12 mouse cellular contexts compared by ENCODE assay signal in genomic region chr17:5210891-5211290, GRCm38 (mm10).
A peak's percentile ranks its signal among the peaks of the same experiment; 100 is the strongest.
DNase-seq lines count a peak whose midpoint lies in the region; ATAC-seq lines count a peak whose summit lies in the region.
"Had no signal": no experiment of that assay in that cellular context is flagged by ENCODE, and none has a peak within 500 bp of the region (broad histone marks: within the 10 kb centered on the region; RNA-seq: fewer than 3 reads in every experiment).

No protein-coding gene starts in this region.

- no peak overlapping the region for H3K9ac ChIP-seq in forebrain, embryonic 12.5 days
- no peak overlapping the region for H3K9ac ChIP-seq in forebrain, embryonic 11.5 days (ENCODE audit: low read length)
- H3K9ac ChIP-seq in lung, embryonic 16.5 days (ENCODE audit: low read length): no peak overlapping the region
- H3K9ac ChIP-seq: kidney, embryonic 15.5 days; liver, embryonic 15.5 days had no signal

- no peak for DNase-seq in forebrain, embryonic 11.5 days (ENCODE audit: low spot score)
- no peak for DNase-seq in lung, postnatal 10 days
- DNase-seq in A20 (ENCODE audit: low read depth, low spot score): peak; percentile 41
- DNase-seq in ovary, postnatal 10 days (ENCODE audit: low spot score): no peak
- DNase-seq in kidney, postnatal 25 days: no peak
- DNase-seq: thymus, postnatal 14 days had no signal

- H3K27me3 ChIP-seq in forebrain, embryonic 12.5 days: no peaks in the 10 kb centered on the region
- no peaks in the 10 kb centered on the region for H3K27me3 ChIP-seq in forebrain, embryonic 11.5 days (ENCODE audit: control insufficient read depth, insufficient read depth, low read length)
- H3K27me3 ChIP-seq in lung, embryonic 16.5 days (ENCODE audit: control insufficient read depth, insufficient read depth, low read depth, low read length): no peaks in the 10 kb centered on the region
- H3K27me3 ChIP-seq: kidney, embryonic 15.5 days; liver, embryonic 15.5 days had no signal

- peak overlapping the region; percentile 80; the same call in 1 of the 2 replicates for H3K27ac ChIP-seq in forebrain, embryonic 12.5 days
- no peak overlapping the region for H3K27ac ChIP-seq in forebrain, embryonic 11.5 days (ENCODE audit: low read depth, low read length)
- peak overlapping the region; percentile 62 for H3K27ac ChIP-seq in lung, embryonic 16.5 days (ENCODE audit: low read length)
- H3K27ac ChIP-seq: heart, adult 2 months; kidney, embryonic 15.5 days; liver, embryonic 15.5 days had no signal

- no peak overlapping the region for H3K4me2 ChIP-seq in forebrain, embryonic 12.5 days
- H3K4me2 ChIP-seq in forebrain, embryonic 11.5 days (ENCODE audit: low read depth, low read length, severe bottlenecking): no peak overlapping the region
- H3K4me2 ChIP-seq in lung, embryonic 16.5 days (ENCODE audit: low read depth, low read length): no peak overlapping the region
- H3K4me2 ChIP-seq: kidney, embryonic 15.5 days; liver, embryonic 15.5 days had no signal

- H3K4me3 ChIP-seq in forebrain, embryonic 12.5 days (replicated peaks): no peak overlapping the region
- no peak overlapping the region for H3K4me3 ChIP-seq in forebrain, embryonic 11.5 days (ENCODE audit: low read depth, low read length)
- no peak overlapping the region for H3K4me3 ChIP-seq in lung, embryonic 16.5 days (ENCODE audit: low read length)
- H3K4me3 ChIP-seq: heart, adult 2 months; kidney, embryonic 15.5 days; liver, embryonic 15.5 days had no signal

- no peaks in the 10 kb centered on the region for H3K36me3 ChIP-seq in forebrain, embryonic 12.5 days (replicated peaks)
- no peaks in the 10 kb centered on the region for H3K36me3 ChIP-seq in forebrain, embryonic 11.5 days (ENCODE audit: control insufficient read depth, insufficient read depth, low read length)
- no peaks in the 10 kb centered on the region for H3K36me3 ChIP-seq in lung, embryonic 16.5 days (ENCODE audit: control insufficient read depth, insufficient read depth, low read length)
- H3K36me3 ChIP-seq: kidney, embryonic 15.5 days; liver, embryonic 15.5 days had no signal

- peaks cover 56% of the 10 kb centered on the region for H3K4me1 ChIP-seq in forebrain, embryonic 12.5 days
- H3K4me1 ChIP-seq in forebrain, embryonic 11.5 days (replicated peaks; ENCODE audit: control insufficient read depth, insufficient read depth, low read length): peaks cover 10% of the 10 kb centered on the region
- peaks cover 25% of the 10 kb centered on the region for H3K4me1 ChIP-seq in lung, embryonic 16.5 days (replicated peaks; ENCODE audit: control insufficient read depth, insufficient read depth, low read length)

- no peaks in the 10 kb centered on the region for H3K9me3 ChIP-seq in forebrain, embryonic 12.5 days
- H3K9me3 ChIP-seq in forebrain, embryonic 11.5 days (ENCODE audit: control insufficient read depth, low read length): no peaks in the 10 kb centered on the region
- no peaks in the 10 kb centered on the region for H3K9me3 ChIP-seq in lung, embryonic 16.5 days (ENCODE audit: control insufficient read depth, low read length)
- H3K9me3 ChIP-seq: kidney, embryonic 15.5 days; liver, embryonic 15.5 days had no signal

- WGBS in forebrain, embryonic 12.5 days: 84% methylated on average over 7 of the region's 7 CpGs
- WGBS in forebrain, embryonic 11.5 days: 94% methylated on average over 7 of the region's 7 CpGs
- 64% methylated on average over 7 of the region's 7 CpGs for WGBS in lung, embryonic 16.5 days

- no peak for ATAC-seq in forebrain, embryonic 12.5 days (ENCODE audit: low FRiP score)
- no peak for ATAC-seq in forebrain, embryonic 11.5 days (replicated peaks; ENCODE audit: low FRiP score)
- no peak for ATAC-seq in lung, embryonic 16.5 days (ENCODE audit: low read depth)
- peak; percentile 72 to 77 for ATAC-seq in hematopoietic stem cell, adult 5-6 weeks (replicated peaks in 1 of 2; ENCODE audit: insufficient read depth in 1 of 2, low FRiP score in 2 of 2, low TSS enrichment in 1 of 2, low read depth in 1 of 2, poor library complexity in 2 of 2, severe bottlenecking in 2 of 2)

Comparison
In these comparisons a context has a peak if more than half of its experiments do, and no peak if none do; other contexts are left out.
1. ATAC-seq: peak in hematopoietic stem cell, adult 5-6 weeks (2 of 2); none in forebrain, embryonic 12.5 days (single experiment), forebrain, embryonic 11.5 days (single experiment) and lung, embryonic 16.5 days (single experiment).